9 mouse cellular contexts compared by ENCODE assay signal in the genomic region with DNA sequence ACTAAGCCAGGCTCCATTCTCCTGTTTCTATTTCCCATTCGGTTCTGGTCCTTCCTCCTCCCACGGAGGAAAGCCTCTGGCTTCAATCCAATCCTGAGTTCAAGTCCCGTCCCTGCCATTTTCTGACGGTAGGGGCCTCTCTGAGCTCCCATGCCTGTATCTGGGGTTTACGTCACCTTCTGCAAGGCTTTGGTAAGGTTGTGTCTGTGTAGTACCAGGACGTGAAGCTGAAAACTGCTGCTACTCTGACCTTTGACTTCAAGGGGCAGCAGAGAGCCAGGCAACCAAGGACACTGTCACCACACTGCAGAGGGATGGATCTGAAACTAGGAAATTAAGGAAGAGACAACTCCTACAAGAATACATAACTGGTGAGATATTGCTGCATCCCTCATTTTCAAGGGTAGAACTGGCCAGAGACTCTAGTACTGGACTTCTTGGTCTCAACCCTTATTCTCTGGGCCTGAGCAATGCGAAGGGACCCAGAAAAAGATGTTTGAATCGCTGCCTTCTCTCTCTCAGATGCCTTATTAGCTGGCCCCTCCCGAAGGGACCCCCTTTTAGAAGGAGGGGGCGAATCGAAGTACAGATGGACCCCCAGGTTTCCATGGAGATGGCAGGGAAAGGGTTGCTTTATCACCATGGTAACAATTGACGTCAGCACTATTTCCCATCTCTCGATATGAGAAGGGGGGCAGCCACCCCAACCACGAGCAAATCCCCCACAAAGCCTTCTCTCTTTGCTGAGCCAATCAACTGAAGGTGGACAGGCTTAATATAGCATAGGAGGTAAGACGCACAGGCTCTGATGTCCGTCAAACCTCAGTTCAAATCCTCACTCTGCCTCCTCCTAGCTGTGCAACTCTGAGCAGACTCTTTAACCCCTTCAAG. TPM values are rescaled to one million over a fixed set of nuclear protein-coding genes. Genes with fewer than 3 reads are reported as not detected.
DNase-seq lines count a peak whose midpoint lies in the region; ATAC-seq and TF ChIP-seq lines count a peak whose summit lies in the region.
"Had no signal": no experiment of that assay in that cellular context is flagged by ENCODE, and none has a peak within 500 bp of the region (broad histone marks: within the 10 kb centered on the region; RNA-seq: fewer than 3 reads in every experiment).

No protein-coding gene starts in this region.

- intact Hi-C loops in heart, postnatal 36 days (cut with DNase I) = loop anchor here (1.0 to 5.0 kb wide), 3 partner anchors 18 to 111 kb away; a partner anchor contains a TSS
- intact Hi-C loops in left cerebral cortex, postnatal 25 days (cut with DNase I) = loop anchor here (1.0 kb wide), 1 partner anchor 18 kb away; no protein-coding TSS in a partner anchor

- H3K4me2 ChIP-seq in heart, embryonic 11.5 days = peak overlapping the region; percentile 11; the same call in 1 of the 2 replicates
- H3K4me2 ChIP-seq in heart, embryonic 13.5 days = peak overlapping the region; percentile 0; the same call in 1 of the 2 replicates
- H3K4me2 ChIP-seq in midbrain, embryonic 15.5 days = peak overlapping the region; percentile 46

- no peak for TF ChIP-seq POLR2A in bone marrow, adult 2 months (IDR thresholded peaks at IDR 0.05; ENCODE audit: borderline replicate concordance, control insufficient read depth, low read depth, low read length)

- peaks cover 11% of the 10 kb centered on the region for H3K27me3 ChIP-seq in heart, embryonic 11.5 days (ENCODE audit: control insufficient read depth, insufficient read depth, low read length)
- H3K27me3 ChIP-seq in heart, embryonic 13.5 days (replicated peaks) = peaks cover 23% of the 10 kb centered on the region
- peaks cover 18% of the 10 kb centered on the region for H3K27me3 ChIP-seq in midbrain, embryonic 15.5 days (replicated peaks)

- no peak for ATAC-seq in heart, embryonic 11.5 days (replicated peaks; ENCODE audit: insufficient number of reproducible peaks, low FRiP score, low TSS enrichment)
- ATAC-seq in heart, embryonic 13.5 days (ENCODE audit: extremely low read depth, insufficient number of reproducible peaks, low FRiP score, low TSS enrichment) = no peak
- peak; percentile 61 for ATAC-seq in midbrain, embryonic 15.5 days (replicated peaks)

- no peaks in the 10 kb centered on the region for H3K36me3 ChIP-seq in heart, embryonic 11.5 days (ENCODE audit: control insufficient read depth, insufficient read depth, low read length)
- no peaks in the 10 kb centered on the region for H3K36me3 ChIP-seq in heart, embryonic 13.5 days
- no peaks in the 10 kb centered on the region for H3K36me3 ChIP-seq in midbrain, embryonic 15.5 days (replicated peaks)

- no peak overlapping the region for H3K9ac ChIP-seq in heart, embryonic 11.5 days (ENCODE audit: low read depth, low read length)
- H3K9ac ChIP-seq in heart, embryonic 13.5 days = no peak overlapping the region; the same call in 1 of the 2 replicates
- H3K9ac ChIP-seq in midbrain, embryonic 15.5 days = peak overlapping the region; percentile 7; the same call in 1 of the 2 replicates

- WGBS in heart, embryonic 11.5 days (ENCODE audit: insufficient replicate concordance) = 30% methylated on average over 16 of the region's 16 CpGs
- 11% methylated on average over 16 of the region's 16 CpGs for WGBS in bone marrow, adult 2 months
- WGBS in heart, embryonic 13.5 days = 25% methylated on average over 16 of the region's 16 CpGs
- 13% methylated on average over 16 of the region's 16 CpGs for WGBS in midbrain, embryonic 15.5 days

- no peak overlapping the region for H3K4me3 ChIP-seq in heart, embryonic 11.5 days (ENCODE audit: low read depth, low read length)
- peak overlapping the region; percentile 7 for H3K4me3 ChIP-seq in bone marrow, adult 2 months (replicated peaks; ENCODE audit: control insufficient read depth, low read depth, low read length)
- no peak overlapping the region for H3K4me3 ChIP-seq in heart, embryonic 13.5 days
- H3K4me3 ChIP-seq in midbrain, embryonic 15.5 days = peak overlapping the region; percentile 17

- DNase-seq in heart, postnatal 36 days = no peak
- peak; percentile 70 to 80 for DNase-seq in left cerebral cortex, postnatal 25 days (ENCODE audit: low spot score in 2 of 2)
- DNase-seq in urinary bladder, postnatal 14 days (ENCODE audit: low spot score) = no peak
- DNase-seq in cerebellum, adult 8-10 months = no peak

- H3K27ac ChIP-seq in heart, embryonic 11.5 days (ENCODE audit: low read depth, low read length) = peak overlapping the region; percentile 76
- H3K27ac ChIP-seq in bone marrow, adult 2 months (ENCODE audit: control insufficient read depth, insufficient read depth, low read depth, low read length, poor library complexity) = 0 out of 2 replicates have a peak overlapping the region, but pooled peaks have one; percentile 28
- peak overlapping the region; percentile 85 for H3K27ac ChIP-seq in heart, embryonic 13.5 days (replicated peaks)
- H3K27ac ChIP-seq in midbrain, embryonic 15.5 days = peak overlapping the region; percentile 73

- no peaks in the 10 kb centered on the region for H3K9me3 ChIP-seq in heart, embryonic 11.5 days (replicated peaks; ENCODE audit: control insufficient read depth, low read length)
- no peaks in the 10 kb centered on the region for H3K9me3 ChIP-seq in heart, embryonic 13.5 days
- H3K9me3 ChIP-seq in midbrain, embryonic 15.5 days = no peaks in the 10 kb centered on the region

- TF ChIP-seq CTCF in bone marrow, adult 2 months (IDR thresholded peaks at IDR 0.05; ENCODE audit: control insufficient read depth, insufficient read depth, low read length) = peak; percentile 70

- H3K4me1 ChIP-seq in heart, embryonic 11.5 days (ENCODE audit: control insufficient read depth, insufficient read depth, low read length) = peaks cover 28% of the 10 kb centered on the region
- H3K4me1 ChIP-seq in bone marrow, adult 2 months (ENCODE audit: control insufficient read depth, insufficient read depth, low read length) = peaks cover 6% of the 10 kb centered on the region
- H3K4me1 ChIP-seq in heart, embryonic 13.5 days = peaks cover 53% of the 10 kb centered on the region
- H3K4me1 ChIP-seq in midbrain, embryonic 15.5 days = peaks cover 32% of the 10 kb centered on the region

RNA-seq across cellular contexts. Expression of a gene that starts 4.9 kb away (rescaled TPM):
- not detected in 2 replicates for polyA plus RNA-seq in heart, embryonic 11.5 days (2014; fragmentation: Nextera tagmentation; extraction: Ambion mirVana)
- not detected for total RNA-seq in heart, postnatal 36 days (2021)
- polyA plus RNA-seq in bone marrow, adult 2 months (2011; ENCODE audit: insufficient read depth, insufficient read length, low replicate concordance, missing spikeins) = 2.8 TPM in 1 of 2 replicates, not detected in the other
- polyA plus RNA-seq in heart, embryonic 13.5 days (2015; fragmentation: Nextera tagmentation; extraction: Ambion mirVana) = not detected in 2 replicates
- total RNA-seq in left cerebral cortex, postnatal 25 days (2021) = not detected
- polyA plus RNA-seq in midbrain, embryonic 15.5 days (2015; fragmentation: Nextera tagmentation; extraction: Ambion mirVana) = 0.56 TPM in 1 of 2 replicates, not detected in the other
- total RNA-seq: layer of hippocampus, postnatal 25 days had no signal

RNA-seq across cellular contexts. Expression of a gene that starts 5.1 kb away (rescaled TPM):
- not detected in 2 replicates for polyA plus RNA-seq in heart, embryonic 11.5 days (2014; fragmentation: Nextera tagmentation; extraction: Ambion mirVana)
- total RNA-seq in heart, postnatal 36 days (2021) = not detected
- not detected in 2 replicates for polyA plus RNA-seq in bone marrow, adult 2 months (2011; ENCODE audit: insufficient read depth, insufficient read length, low replicate concordance, missing spikeins)
- not detected in 2 replicates for polyA plus RNA-seq in heart, embryonic 13.5 days (2015; fragmentation: Nextera tagmentation; extraction: Ambion mirVana)
- under 1 TPM; 0.25 to 0.37 TPM for total RNA-seq in left cerebral cortex, postnatal 25 days (2021)
- 0.49 and 0.52 TPM in 2 replicates for polyA plus RNA-seq in midbrain, embryonic 15.5 days (2015; fragmentation: Nextera tagmentation; extraction: Ambion mirVana)
- total RNA-seq: layer of hippocampus, postnatal 25 days had no signal

RNA-seq across cellular contexts. Expression of a gene that starts 17.5 kb away (rescaled TPM):
- 506 and 517 TPM in 2 replicates for polyA plus RNA-seq in heart, embryonic 11.5 days (2014; fragmentation: Nextera tagmentation; extraction: Ambion mirVana)
- total RNA-seq in heart, postnatal 36 days (2021) = 1 to 10 TPM; 4.4 to 5.7 TPM
- polyA plus RNA-seq in bone marrow, adult 2 months (2011; ENCODE audit: insufficient read depth, insufficient read length, low replicate concordance, missing spikeins) = 14.6 and 53.8 TPM in 2 replicates
- 383 and 399 TPM in 2 replicates for polyA plus RNA-seq in heart, embryonic 13.5 days (2015; fragmentation: Nextera tagmentation; extraction: Ambion mirVana)
- 100 to 1,000 TPM; 196 to 227 TPM for total RNA-seq in left cerebral cortex, postnatal 25 days (2021)
- polyA plus RNA-seq in midbrain, embryonic 15.5 days (2015; fragmentation: Nextera tagmentation; extraction: Ambion mirVana) = 1,751 and 1,836 TPM in 2 replicates

RNA-seq across cellular contexts. Expression of a gene that starts 34.5 kb away (rescaled TPM):
- polyA plus RNA-seq in heart, embryonic 11.5 days (2014; fragmentation: Nextera tagmentation; extraction: Ambion mirVana) = 24.1 and 24.6 TPM in 2 replicates
- total RNA-seq in heart, postnatal 36 days (2021) = 10 to 100 TPM; 50.3 to 53.8 TPM
- 96.2 and 127 TPM in 2 replicates for polyA plus RNA-seq in bone marrow, adult 2 months (2011; ENCODE audit: insufficient read depth, insufficient read length, low replicate concordance, missing spikeins)
- polyA plus RNA-seq in heart, embryonic 13.5 days (2015; fragmentation: Nextera tagmentation; extraction: Ambion mirVana) = 25.4 and 26.9 TPM in 2 replicates
- 10 to 100 TPM; 51.7 to 58.8 TPM for total RNA-seq in left cerebral cortex, postnatal 25 days (2021)
- polyA plus RNA-seq in midbrain, embryonic 15.5 days (2015; fragmentation: Nextera tagmentation; extraction: Ambion mirVana) = 38.6 and 39.9 TPM in 2 replicates

RNA-seq across cellular contexts. Expression of a gene that starts 46.6 kb away (rescaled TPM):
- polyA plus RNA-seq in heart, embryonic 11.5 days (2014; fragmentation: Nextera tagmentation; extraction: Ambion mirVana) = 154 and 175 TPM in 2 replicates
- 10 to 100 TPM; 17.7 to 21.1 TPM for total RNA-seq in heart, postnatal 36 days (2021)
- 78.4 and 100 TPM in 2 replicates for polyA plus RNA-seq in bone marrow, adult 2 months (2011; ENCODE audit: insufficient read depth, insufficient read length, low replicate concordance, missing spikeins)
- 127 and 141 TPM in 2 replicates for polyA plus RNA-seq in heart, embryonic 13.5 days (2015; fragmentation: Nextera tagmentation; extraction: Ambion mirVana)
- total RNA-seq in left cerebral cortex, postnatal 25 days (2021) = 10 to 100 TPM; 28.5 to 31.6 TPM
- polyA plus RNA-seq in midbrain, embryonic 15.5 days (2015; fragmentation: Nextera tagmentation; extraction: Ambion mirVana) = 86.1 and 99.3 TPM in 2 replicates

Comparison
In these comparisons a context has a peak if more than half of its experiments do, and no peak if none do; other contexts are left out.
1. H3K27ac ChIP-seq: peak in every context shown above with its lines; median percentile 85 in heart, embryonic 13.5 days; 76 in heart, embryonic 11.5 days; 73 in midbrain, embryonic 15.5 days; 28 in bone marrow, adult 2 months.
2. H3K4me3 ChIP-seq: peak in bone marrow, adult 2 months (single experiment) and midbrain, embryonic 15.5 days (single experiment); none in heart, embryonic 11.5 days (single experiment) and heart, embryonic 13.5 days (single experiment).
3. DNase-seq: peak in left cerebral cortex, postnatal 25 days (2 of 2); none in heart, postnatal 36 days (0 of 2), urinary bladder, postnatal 14 days (single experiment) and cerebellum, adult 8-10 months (single experiment).
4. Peak in every context shown above with its lines, with median percentiles within 50 percentile points of each other: H3K4me2 ChIP-seq.